Mouse (Mus musculus) left cerebral cortex, adult 11 months (tissue): Measurements from ENCODE around the gene Lipt2.

Source experiments
- DNase-seq: peaks from one replicate; pipeline ENCODE4 v3.0.0; 2022; ENCODE audit warnings: low spot score

Gene Lipt2

DNA sequence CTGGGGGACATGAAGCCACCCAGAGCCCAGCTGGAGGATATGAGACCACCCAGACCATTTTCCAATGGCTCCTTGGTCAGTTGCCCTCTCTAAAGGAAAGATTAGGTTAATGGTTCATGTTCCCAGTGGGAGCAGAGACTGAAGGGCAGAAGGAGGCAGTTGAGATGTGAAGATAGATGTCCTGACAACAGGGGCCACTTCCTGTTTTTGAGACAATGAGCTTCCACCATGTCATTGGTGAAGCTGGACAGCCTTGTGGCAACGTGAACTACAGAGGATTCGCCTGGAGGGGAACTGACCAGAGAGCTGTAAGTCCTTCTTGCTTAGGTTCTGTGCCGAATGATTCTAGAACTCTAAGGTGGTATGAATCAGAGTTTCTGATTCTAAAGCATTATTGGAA, 17.2 kb downstream of the Lipt2 start, which contains the start of gene Kcne3:
Gene Kcne3 (plus strand): TSS at position 234 of the 400 bp plus-strand sequence.
- no peak for DNase-seq

DNA sequence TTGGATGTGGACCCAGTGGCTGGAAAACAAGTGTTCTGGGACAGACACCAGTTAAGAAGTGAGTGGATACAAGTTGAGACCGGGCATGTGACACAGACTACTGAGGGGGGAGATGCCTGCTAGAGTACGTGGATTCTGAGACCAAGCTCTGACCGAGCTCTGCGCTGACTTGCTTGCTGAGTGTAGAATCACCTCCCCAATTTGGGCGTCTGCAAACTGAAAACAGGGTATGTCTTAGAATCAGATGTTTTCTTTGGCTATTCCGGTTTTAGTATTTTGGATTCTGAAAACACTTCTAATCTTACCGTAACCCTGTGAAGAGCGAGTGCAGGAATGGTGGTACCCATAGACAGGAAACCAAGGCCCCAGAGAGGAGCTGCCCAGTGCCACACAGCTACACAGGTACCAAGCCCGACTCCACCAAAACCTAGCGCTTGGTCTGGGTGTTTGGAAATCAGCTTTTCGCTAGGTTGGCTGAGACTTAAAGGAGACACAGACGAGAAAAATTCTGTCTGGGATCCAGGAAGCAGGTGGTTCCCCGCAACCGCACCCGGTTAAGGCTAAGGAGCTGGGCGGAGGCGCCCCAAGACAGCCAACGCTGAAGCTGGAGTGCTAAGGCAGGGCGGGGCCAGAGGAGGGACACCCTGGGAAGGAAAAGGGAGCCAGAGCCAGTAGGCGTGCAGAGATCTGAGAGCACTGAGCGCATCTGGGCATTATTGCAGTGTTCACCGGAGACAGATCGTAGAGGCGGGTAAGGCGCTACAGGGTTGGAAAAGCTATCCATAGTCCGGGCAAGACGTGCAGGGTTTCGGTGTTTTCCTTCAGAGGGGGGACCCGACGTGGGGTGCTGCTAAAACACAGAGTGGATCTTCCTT, 19.2 kb downstream of the Lipt2 start:
- DNase-seq: peak; percentile 21

DNA sequence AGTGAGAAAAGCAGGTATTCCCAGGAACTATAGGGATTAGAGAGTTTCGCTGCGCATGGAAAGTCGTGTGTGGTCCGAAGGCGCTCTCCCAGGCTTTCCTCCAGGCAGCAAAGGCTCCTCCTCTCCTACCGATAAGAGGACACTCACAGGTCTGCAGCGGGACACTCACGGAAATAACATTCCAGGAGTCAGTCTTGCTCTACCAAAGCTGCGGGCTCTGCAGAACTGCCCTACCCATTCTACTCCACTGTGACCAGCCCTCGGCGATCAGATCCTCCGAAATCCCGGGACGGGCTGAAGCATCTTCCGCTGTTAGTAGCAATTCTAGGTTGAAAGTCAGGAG, 19.8 kb downstream of the Lipt2 start:
- no peak for DNase-seq

DNA sequence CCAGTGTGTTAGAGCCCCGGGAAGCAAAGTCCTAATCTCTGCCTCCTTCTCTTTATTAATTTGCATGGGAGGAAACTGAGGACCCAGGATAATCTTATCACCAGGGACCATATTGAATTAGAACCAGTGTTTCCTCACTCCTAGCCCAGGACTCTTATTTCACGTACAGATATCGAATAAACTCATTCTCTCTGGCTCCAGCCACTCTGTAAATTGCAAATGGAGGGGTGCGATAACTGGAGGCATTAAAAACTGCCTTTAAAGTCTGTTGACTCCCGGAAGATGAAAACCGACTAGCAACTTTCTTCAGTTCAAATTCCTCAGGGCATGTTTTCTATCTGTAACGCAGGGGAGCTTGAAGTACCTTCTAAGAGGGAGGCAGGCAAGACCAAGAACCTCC, 20.3 kb downstream of the Lipt2 start:
- DNase-seq: no peak

DNA sequence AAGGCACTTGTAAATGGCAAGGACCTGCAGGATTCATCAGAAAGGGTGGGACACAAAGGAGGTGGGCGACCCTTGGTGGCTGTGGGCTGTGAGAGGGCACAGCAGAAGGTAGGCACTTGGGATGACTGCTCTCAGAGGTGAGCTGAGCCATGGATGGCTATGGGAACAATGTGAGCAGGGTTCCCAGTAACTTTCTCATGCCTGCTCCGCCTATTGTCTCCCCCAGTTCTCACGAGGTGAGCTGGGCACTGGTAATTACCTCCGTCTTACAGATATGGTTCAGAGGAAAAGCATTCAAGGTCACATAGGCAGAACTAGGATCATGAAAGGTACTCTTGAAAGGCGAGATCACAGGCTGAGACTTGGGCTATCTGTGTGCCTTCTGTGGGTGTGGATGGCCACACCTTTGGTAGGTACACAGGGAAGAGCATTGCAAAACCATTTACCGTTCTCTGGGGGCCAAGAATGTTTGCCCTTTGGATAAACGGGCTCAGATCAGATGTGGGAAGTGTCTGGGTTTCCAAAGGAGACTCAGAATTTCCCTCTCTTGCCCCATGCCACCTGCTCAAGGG, 20.8 kb downstream of the Lipt2 start:
- no peak for DNase-seq

DNA sequence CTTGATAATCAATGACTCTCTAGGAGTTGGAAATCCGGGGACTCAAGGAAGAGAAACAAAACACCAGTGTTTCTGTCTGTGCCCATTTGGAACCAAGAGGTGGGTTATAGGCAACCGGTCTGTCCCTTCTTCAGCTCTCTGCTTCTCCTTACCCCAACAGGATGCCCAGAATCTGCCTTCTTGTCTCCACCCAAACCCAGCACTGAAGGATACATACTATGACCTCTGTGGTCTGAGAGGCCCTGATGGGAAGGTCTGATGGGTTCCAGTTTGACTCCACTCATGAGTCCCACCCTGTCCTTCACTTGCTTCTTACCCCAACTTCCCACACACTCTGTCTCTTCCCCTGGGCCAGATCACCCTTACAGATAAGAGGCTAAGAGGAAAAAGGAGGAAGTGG, 22.1 kb downstream of the Lipt2 start:
- no peak for DNase-seq

DNA sequence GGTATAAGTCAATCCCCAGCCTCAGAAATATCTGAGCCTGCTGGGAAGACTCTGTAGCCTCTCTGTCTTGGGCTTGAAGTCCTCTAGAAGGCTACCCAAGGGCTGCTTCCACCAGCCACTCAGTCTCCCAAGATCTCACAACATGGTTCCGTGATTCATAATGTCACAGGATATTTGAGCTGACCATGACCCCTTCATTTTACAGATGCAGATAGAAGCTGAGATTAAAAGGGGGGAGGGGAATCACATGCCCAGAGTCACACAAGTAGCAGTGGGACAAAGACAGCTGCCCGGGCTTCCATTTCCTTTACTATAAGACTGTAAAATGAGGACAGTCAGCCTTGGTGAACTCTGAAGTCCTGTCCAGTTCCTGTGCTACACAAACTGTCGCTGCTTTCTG, 22.5 kb downstream of the Lipt2 start:
- DNase-seq: no peak

DNA sequence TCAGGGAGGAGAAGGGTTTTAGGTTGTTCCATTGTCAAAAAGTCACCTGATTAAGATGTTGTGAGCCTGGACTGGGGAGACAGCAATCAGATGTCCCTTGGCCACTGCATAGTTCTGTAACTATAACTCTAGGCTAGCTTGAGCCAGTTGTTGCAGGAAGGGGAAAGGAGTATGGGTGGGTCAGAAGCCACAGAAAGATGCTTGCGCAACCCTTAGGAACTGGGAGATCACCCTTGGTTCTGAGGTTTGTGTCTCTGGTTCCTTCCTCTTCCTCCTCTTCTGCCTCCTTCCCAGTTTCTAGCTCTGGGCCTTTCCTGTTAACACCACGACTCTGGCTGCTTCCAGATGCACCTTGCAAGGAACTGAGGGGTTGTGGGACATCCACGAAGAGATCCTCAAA, 23.3 kb downstream of the Lipt2 start:
- no peak for DNase-seq

DNA sequence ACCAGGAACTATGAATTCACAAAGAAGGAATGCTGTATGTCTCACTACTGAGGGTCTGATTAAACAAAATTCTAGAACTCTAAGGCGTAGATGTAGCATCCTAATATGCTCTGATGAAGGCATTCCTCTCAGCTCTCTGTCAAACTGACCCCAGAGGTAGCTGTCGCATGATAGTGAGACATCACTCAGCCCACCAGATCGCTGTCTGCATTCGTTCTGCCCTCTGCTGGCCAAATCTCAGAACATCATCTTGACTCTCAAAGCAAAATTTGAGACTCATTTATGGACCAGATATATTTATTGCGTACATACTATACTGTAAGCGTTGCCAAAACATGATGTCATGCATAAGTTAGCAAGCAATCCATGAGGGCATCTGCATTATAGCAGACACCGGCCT, 28.5 kb downstream of the Lipt2 start:
- no peak for DNase-seq

DNA sequence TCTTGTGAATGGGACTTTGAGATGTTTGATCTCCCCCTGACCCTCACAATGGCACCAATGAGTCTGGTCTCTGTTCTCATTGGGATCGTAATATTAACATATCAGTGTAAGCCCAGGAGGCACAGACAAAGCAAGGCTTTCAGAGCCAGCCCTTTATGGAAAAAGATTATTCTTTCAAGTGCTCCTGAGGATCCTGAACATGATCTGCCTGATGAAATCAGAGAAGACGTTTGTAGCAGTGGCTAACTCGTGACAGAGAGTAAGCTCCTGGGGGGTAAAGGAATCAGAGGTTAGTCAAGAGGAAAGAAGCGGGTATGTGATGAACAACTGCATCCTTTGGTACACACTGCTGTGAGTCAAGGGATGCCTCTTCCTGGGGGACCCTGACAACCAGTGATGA, 31.1 kb downstream of the Lipt2 start:
- no peak for DNase-seq

DNA sequence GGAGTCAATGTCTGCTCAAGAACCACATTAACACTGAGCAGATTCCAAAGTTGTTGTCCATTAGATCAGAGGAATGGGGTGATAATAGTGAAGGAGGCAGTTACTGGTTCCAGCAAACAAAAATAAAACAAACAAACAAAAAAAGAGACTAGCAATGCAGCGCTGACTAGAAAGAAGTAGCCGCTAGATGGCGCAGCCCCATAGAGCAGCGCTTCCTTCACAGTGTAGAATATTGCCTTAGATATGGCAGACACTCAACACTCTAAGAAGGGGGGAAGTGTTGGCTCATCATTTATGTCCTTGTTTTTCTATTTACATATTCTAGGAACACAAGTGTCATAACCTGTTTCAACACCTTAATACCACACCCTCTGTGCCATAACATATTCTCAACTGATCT, 31.7 kb downstream of the Lipt2 start:
- peak; percentile 26 for DNase-seq

DNA sequence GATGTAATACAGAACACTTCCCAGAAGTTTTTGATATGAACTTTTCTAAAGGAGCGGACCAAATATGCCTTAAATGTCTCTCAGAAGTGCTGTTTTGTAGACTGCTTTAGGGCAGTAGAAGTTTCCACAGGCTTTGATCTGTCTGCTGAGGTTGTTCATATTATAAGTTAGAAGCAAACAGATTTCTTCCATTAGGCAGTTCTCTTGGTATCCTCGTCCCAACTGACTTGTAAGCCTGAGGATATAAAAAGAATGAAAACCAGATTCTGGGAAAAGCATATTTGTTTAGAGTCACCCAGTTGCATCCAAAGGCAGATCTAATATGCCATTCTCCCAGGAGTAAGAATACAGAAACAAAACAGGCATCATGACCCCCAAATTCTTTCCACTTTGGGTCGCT, 42.1 kb downstream of the Lipt2 start:
- DNase-seq: no peak

DNA sequence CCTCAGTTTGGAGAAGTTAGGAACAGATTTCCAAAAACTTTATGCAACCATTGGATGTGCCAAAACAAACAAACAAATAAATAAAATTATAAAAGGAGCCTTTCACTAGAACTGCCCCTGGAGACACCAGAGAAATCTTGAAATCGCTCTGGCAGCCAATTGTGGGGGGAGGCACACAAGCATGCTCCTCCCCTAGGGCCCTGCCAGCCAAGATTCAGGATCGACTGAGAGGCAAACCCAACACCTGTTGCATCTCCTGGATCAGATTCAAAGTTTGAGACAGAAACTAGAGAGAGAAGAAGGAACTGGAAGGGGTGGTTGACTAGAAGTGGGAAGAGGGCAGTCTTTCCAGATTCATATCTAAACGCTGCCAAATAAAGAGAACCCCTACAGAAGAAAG, 44.5 kb downstream of the Lipt2 start:
- no peak for DNase-seq

DNA sequence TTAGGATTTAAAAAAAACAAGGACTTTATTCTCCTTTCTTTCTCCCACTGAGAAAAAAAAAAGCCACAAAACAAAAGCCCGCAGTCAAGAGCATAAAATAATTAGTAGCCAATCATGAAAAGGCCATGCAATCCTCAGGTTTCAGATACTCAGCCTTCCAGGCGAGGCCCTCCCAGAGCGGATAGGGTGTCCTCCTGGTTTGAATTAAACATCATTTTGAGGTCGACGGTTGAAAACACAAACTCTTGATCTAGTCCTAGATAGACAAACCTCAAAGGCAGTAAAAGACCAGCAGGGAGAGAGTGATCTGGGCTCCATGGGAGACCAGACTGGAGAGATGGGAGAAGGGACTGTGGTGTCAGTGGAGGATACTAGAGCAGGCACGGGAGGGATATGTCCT, 45.8 kb downstream of the Lipt2 start:
- no peak for DNase-seq

DNA sequence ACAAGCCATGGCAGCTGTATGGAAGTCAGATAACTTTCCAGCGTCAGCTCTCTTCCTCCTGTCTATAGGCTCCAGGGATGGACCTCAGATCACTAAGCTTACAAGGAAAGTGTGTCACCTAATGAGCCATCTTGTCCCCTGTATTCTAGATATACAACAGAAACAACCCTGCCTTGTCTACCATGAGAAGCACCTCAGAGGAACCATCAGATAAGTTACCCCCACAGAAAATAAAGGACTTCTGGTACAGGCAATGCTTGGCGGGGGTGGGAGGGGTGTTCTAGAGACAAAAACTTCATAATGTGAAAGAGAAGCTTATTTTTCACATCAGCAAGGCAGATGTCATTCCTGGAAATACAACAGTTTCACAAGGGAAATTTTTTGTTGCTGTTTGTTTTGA, 47.1 kb downstream of the Lipt2 start:
- DNase-seq: no peak

DNA sequence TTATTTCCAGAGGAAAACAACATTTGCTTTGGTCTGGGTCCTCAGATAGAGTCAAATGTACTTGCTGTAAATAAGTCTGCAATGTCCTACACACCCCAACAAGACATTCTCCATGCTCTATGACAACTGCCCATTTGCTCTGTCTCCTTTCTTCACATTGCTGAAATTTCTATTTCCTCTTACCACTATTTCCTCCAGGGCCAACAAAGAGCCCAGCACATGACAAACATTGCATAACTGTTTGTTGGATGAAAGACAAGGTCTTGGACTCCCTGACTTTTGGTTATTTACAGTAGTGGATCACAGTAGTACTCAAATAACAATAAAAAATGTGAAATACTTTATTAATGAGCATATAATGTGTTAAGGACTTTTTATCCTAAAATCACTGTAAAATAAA, 48.8 kb downstream of the Lipt2 start:
- no peak for DNase-seq
